Mouse (Mus musculus) embryo, embryonic 9.5 days (tissue): Measurements from ENCODE around the gene Plagl2.

Source experiments
- DNase-seq: peaks from one replicate; pipeline ENCODE4 v3.0.0-alpha.2; 2017; ENCODE audit errors: extremely low spot score

Plagl2 gene

DNA sequence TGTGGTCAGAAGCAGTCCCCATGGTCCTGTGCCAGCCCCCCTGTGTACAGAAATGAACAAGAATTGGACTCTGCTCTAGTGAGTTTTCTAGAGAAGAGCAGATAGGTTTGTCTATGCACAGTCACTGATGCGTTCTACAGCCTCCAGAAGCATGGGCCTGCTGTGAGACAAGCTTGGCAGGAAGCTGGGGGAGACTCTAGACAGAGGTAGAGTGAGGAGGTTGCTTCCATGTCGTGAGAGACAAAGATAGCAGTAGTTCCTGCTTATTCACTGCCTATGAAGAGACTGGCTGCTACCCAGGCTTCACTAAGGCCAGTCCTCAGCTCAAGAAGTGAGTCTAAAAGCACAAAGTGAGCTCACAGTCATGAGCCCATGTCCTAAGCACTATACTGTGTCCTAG lies 50.0 kb downstream of the Plagl2 start:
- no peak for DNase-seq

DNA sequence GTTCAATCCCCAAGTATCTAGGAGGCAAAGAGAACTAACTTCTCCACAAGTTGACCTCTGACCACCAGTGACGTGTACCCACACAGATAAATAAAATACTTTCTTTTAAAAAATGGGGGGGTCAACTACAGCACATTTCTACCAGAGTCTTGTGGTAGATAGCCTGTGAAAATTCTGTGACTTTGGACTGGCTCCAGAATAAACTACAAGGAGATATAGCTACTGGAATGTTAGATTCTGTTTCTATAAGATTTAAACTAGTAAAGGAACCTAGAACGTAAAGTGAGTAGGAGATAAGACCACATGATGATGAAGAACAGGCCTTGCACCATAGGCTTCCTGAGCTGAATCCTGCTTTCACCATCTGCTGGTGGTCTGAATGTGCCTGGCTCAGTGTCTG lies 53.4 kb downstream of the Plagl2 start:
- DNase-seq, result no peak

DNA sequence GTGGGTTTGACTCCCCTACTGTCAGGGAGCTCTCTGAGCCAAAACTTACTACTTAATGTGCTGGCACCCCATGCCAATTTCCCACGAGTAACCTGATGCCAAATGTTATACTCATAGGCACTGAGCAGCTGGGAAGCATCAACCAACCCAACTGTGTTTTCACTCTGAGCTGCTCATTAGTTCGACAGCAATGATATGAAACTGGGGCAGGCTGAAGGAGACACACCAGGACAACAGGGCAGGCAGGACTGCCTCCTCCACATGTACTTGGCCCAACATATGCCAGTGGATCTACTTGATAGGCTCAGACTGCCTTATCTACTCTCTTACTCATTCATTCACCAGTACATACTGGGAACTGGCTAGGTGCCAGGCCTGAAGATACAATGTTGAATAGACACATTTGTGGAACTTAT lies 55.0 kb downstream of the Plagl2 start:
- DNase-seq, result no peak

DNA sequence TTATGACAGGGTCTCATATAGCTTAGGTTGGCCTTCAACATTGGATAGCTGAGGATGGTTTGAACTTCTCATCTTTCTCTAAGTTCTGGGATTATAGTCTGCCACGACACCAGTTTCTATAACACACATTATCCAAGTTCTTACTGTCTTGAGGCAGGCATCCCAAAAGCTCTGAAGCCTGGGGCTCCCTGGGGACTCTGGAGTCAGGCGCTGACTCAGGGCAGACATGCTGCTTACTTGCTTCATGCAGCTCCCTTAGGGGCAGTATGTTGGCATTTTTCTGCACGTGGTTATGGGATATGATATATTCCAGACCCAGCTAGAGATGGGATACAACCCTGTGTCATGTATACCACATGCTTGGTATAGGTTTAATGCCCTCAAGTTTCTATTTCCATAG lies 61.3 kb downstream of the Plagl2 start:
- DNase-seq, result no peak

DNA sequence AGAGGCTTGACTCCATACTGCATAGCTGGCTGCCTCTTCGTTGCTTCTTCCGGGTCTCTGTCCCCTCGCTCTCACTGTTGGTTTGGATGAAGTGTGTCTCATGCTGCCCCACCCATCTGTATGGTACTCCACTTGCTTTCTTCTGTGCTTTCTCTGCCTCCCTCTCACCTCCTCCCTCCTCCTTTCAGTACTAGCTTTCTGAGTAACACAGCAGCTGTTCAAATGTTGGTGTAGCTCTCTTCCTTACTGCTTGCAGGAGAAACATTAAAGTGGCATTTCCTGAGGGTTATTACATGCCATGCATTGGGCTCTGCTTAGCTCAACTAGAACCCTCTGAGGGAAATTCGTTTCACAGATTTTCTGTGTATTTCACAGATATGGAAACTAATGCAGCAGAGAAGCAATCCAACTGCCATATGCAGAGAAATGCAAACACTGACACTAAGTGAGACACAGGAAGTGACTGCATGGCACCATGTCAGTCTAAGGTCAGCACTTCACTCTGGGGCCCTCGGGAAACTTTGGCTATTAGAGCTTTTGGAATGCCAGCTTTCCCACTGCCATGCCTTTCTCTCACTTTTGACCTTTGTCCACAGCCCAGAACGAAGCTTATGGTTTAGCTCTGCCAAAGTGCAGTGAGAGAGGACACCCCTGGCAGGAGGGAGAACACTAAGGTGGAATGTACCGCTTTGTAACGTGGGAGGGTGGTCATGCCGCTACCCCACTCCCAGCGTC lies 61.9 kb downstream of the Plagl2 start:
- no peak for DNase-seq
